Mouse (Mus musculus): ENCODE results near the gene Mical3. TPM values are rescaled to one million over a fixed set of nuclear protein-coding genes. Genes with fewer than 3 reads are reported as not detected.

Mical3 gene
- total RNA-seq, 2 experiments from 2014 or later: 47.4 to 48.7 TPM

DNA sequence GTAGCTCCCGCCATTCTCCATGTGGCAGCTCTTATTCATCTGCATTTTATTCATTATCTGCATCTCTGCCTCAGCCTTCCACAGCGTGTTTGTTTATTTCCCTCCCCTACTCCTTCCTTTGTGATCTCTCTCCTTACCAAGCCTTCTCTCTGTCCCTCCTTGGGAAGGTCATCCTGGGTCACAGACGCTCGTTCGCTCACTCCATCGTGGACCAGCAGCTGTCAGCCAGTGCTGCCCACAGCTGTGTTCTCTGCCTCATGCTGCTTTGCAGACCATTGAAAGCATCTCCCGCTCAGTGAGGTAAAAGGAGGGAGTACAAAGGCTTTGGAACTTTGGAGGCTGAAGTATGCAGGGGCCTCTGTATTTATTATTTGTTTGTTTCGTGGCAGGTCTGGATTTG, 15.1 kb upstream of the Mical3 start:
- no peak for DNase-seq

DNA sequence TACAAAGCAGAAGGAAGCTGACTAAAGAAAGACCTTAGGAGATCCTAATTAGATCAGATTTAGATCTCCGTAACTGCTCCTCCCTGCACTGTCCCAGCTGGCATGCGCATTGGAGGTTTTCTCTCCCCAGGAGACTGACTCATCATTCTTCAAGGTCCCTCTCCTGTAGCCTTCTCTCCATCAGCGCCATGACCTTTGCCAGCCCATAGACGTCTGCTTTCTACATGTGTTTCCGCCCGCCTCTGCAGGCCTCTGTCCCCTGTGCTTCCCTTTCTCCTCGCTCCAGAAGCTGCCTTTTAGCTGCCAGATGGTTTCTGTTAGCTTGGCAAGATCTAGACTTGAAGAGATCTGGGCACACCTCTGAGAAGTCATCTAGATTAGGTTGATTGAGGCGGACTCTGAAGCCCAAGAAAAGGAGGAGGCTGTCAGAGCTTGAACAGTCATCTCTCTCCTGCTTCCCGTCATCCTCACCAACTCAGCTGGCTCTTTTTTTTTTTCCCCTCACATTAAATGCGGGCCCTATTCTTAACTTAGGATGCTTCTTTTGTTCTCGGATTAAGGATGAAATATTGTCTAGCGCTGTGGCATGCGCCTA, 14.3 kb upstream of the Mical3 start:
- DNase-seq: peak; percentile 80 to 87

DNA sequence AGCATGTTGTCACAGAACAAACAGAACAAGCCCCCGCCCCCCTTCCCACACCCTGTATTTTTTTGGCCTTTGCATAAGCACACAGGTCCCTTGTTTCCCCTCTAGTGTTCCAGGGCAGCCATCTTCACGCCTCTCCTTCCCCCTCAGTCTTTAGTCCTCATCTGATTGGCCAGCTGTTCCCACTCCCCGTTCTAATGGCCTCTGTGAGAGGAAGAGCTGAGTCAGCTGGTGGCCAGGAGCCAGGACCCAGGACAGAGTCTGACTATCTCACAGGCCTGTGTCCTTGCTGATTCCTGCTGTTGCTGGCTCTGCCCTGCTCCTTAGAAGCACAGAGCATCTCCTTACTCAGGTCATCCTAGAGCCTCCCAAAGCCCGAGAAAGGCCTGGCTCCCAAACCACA, 13.3 kb upstream of the Mical3 start:
- peak; percentile 92 to 93 for DNase-seq

DNA sequence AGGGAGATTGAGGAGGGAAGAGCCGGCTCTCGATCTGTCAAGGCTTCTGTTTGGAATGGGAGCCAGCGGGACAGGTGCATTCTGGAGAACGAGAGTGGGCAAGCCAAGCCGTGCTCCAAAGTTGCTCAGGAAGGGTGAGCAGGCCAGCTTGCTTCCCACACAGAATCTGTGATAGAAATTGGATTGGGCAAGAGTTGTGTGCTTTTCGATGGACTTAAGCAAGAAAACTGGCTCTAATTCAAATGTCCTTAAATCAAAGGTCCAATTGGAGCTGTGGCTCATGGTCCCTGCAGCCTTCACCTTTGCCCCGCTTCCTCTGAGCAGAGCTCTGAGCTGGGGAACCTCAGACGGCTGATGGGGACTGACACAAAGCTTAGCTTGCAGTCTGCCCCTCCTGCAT, 12.6 kb upstream of the Mical3 start:
- DNase-seq: peak; percentile 84 to 89

DNA sequence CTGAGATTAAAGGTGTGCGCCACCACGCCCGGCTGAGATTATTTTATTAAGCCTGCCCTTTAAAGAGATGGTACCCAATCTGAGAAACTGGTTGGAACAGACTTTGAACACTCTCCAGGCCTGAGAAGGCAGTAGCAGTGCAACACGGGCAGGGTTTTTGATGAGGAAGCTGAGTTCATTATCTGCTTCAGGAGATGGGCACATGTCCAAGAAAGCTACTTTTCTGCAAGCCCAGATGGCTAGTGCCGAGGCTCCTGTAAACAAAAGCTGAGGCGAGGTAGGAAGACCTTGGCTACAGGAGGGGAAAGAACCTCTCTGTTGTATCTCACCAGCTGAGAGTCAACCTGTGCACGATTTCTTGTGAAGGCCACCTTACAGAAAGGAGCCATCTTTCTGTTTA, 11.5 kb upstream of the Mical3 start:
- DNase-seq: no peak

DNA sequence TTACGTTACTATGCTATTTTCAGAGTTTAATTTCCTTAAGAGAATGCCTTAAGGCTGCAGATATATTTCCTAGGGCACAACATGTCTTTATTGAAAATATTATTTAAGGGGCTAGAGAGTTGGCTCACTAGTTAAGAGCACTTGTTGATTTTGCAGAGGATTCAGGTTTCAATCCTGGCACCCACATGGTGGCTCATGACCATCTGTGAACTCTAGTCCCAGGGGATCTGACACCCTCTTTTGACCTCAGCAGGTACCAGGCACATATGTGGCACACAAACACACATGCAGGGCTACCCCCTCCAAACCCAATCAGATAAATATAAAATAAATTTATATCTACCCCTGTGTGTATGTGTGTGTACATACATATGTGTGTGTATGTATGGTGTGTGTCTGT, 8.5 kb upstream of the Mical3 start:
- no peak for DNase-seq

DNA sequence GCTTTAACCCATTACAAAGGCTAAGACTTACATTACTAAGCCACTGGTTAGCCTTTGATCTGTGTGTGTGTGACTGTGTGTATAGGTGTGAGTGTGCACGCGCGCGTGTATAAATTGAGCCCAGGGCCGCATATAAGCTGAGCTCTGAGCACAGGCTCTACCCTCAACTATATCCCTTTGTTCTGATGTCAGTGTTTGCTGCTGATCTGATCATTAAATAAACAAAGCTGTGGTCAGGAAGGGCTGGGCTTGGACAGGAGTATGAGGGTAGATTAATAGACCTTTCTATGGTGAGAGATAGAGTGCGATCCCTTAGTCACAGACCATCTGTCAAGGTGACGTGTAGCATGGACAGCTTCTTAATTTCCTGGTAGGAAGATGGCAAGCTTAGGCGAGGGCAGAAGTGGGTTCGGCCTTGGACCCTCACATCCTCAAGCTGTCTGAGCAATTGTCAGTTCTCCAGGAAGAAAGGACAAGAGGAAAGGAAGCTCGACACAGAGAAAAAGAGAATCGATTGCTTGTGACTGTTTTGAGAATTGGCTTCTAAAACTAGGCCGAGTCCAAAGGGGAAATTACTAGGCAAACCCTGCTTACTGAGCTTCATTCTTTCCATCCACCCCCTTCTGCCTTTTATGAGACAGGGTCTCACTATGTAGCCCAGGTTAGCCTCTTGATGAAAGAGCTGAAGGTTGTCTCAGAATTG, 7.7 kb upstream of the Mical3 start:
- DNase-seq: no peak

DNA sequence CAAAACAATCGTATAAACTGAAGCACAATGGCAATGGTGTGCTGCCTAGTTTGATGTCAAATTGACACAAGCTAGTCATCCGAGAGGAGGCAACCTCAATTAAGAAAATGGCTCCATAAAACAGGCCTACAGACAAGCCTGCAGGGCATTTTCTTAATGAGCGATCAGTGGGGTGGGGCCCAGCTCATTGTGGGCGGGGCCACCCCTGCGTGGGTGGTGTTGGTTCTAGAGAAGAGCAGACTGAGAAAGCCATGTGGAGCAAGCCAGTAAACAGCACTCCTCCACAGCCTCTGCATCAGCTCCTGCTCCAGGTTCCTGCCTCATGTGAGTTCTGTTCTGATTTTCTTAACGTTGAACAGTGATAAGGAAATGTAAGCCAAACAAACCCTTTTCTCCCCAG, 6.4 kb upstream of the Mical3 start:
- no peak for DNase-seq

DNA sequence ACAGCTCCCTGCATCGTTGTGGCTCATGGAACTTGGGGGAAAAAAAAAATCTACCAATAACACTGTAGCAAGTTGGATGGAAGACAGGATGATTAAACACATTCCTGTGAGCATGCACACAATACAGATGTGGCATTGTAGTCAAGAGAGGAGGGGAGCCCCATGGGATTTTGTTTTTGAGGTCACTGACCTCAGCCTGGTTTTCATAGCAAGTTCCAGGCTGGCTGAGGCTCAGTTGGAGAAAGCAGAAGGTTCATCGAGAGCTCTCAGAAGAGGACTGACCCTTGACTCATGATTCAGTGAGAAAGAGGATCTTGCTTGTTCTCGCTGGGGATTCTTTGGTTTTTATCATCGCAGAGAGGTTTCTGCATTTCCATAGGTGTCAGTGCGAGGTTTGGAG, 4.1 kb upstream of the Mical3 start:
- DNase-seq: no peak

DNA sequence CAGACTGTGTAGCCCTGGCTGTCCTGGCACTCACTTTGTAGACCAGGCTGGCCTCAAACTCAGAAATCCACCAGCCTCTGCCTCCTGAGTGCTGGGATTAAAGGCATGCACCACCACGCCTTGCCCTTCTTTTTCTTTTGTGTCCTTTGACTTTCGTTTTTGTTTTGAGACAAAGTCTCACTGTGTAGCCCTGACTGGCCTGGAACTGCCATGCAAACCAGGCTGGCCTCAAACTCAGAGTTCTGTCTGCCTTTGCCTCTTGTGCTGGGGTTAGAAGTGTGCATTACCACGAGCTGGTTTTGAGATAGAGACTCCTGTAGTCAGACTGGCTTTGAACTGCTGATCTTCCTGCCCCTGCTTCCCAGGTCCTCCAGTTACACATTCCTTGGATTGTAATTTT, 3.5 kb upstream of the Mical3 start:
- DNase-seq: no peak

DNA sequence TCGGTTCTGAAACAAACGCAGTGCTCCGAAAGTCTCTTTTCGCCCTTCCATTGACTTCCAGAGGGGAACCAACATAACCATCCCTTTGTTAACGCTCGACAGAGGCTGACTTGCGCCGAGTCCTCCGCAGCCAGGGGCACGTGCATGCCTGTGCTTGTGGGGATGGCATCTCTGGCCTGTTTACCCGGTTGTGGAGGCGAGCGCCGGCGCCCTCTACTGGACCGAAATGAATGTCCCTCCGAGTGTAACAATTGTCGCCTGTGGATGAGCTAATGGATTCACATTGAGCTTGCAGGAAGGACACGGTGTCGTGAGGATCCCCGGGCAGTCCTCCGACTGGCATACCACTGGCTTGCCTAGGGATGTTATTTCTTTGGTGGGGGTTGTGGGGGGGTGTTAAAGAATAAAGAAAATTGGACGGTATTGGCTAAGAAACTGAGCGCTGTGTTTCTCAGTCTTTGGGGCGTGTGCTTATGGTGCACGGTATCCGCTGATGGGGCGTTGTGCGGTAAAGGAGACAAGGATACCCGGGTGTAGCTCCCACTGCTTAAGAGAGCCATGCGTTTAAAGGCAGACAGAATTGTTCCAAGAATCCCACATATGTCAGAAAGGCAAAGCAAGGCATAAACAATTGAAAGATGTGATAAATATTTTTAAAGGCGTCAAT, 627 bp downstream of the Mical3 start:
- DNase-seq: peak; percentile 86 to 88

DNA sequence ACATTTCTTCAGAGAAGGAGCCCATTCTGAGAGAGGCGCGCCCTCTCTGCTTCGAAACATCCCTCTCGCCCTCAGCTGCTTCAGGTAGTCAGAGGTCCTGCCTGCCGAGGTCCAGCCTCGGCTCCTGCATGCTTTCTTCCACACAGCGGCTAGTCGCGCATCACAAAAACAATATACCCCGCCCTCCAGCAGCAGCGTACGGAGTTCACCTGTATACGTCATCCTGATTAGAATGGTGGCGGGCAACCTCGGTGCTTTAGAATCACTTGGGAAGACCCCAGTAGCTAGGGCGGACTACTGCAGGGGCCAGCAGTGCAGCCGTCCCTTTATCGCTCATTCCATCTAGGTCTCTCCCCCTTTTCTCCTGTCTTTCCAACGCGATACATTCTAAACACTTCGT, 1.3 kb downstream of the Mical3 start:
- DNase-seq: no peak

DNA sequence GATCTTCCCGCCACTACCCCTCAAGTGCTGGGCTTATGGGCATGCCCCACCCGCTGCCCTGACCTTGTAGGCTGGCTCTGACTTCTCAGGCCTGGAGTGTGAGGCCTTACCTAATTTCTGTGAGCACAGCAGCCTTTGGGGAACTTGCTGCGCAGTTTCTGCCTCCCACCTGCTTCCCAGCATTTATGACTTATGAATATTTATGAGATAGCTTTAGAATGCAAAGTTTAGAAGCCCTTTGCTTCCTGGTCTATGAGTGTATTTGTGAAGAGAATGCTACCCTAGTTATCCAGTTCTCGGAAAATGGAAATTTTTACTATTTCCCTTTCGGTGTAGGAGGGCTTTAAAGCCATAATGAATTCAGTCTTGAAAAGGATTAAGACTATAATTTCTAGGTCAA, 2.1 kb downstream of the Mical3 start:
- DNase-seq: no peak

DNA sequence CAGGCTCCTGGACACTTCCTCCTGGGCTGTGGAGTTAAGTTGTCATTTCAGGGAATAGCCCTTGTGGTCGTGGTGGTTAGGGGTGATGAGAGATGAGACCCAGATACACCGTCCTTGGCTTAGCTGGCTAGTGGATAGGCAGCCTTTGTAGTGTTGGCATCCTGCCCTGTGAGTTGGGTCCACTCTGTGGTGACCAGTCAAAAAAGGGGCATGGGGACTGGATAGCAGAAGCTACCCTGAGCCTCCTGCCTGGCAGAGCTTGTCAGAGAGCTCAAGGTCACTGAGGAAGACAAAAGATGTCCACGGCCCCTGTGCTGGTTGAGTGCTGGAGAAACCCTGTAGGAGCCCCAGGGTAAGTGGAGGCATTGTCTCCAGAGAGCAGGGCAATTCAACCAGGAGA, 3.1 kb downstream of the Mical3 start:
- DNase-seq: no peak

DNA sequence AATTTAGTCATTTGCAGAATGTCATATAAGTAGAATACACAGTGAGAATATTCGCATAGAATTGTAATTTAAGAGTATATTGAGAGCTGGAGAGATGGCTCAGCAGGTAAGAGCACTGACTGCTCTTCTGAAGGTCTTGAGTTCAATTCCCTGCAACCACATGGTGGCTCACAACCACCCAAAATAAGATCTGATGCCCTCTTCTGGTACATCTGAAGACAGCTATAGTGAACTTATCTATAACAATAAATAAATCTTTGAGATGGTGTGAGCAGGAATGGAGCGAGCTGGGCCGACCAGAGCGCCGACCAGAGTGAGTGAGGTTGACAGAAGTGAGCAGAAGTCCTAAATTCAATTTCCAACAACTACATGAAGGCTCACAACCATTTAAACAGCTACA, 4.6 kb downstream of the Mical3 start:
- no peak for DNase-seq

DNA sequence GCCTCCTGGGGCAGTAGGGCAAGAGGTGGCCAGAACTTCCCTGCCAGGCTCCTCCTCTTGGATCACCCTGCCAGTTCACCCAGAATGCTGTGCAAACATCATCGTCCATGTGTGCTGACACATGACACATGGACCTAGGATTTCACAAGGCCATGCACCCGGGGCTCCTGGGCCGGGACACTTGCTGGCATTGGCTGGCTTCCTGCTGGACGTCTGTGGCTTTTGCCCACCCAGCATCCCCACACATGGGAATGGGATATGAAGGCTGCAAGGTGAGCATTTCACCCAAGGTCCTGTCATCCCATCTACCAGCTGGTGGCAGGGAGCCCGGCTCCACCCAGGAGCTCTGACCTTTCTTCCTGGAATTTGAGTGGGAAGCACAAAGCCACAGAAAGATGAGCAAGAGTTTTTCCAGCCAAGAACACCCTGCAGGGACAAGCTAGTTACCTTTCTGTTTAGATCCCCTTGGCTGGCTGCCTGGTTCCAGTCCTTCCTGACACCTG, 8.0 kb downstream of the Mical3 start:
- peak; percentile 82 to 86 for DNase-seq

DNA sequence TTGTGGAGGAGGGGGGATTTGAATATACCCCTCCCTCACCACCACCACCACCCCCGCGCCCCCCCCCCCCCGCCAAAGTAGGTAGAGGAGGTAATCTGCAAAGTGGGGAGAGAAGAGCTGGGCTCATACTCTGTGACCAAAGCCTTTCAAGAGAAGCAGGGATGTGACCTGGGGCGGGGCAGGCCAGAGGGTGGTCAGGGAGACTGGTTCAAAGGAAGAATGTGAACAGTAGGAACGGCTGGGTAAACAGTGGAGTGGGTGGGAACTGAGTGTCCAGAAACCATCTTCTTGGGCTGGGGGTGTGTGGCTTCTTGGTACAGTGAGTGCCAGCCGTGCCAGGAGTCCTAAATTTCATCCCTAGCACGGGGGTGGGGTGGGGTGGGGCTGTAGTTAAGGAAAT, 10.0 kb downstream of the Mical3 start:
- DNase-seq: no peak

DNA sequence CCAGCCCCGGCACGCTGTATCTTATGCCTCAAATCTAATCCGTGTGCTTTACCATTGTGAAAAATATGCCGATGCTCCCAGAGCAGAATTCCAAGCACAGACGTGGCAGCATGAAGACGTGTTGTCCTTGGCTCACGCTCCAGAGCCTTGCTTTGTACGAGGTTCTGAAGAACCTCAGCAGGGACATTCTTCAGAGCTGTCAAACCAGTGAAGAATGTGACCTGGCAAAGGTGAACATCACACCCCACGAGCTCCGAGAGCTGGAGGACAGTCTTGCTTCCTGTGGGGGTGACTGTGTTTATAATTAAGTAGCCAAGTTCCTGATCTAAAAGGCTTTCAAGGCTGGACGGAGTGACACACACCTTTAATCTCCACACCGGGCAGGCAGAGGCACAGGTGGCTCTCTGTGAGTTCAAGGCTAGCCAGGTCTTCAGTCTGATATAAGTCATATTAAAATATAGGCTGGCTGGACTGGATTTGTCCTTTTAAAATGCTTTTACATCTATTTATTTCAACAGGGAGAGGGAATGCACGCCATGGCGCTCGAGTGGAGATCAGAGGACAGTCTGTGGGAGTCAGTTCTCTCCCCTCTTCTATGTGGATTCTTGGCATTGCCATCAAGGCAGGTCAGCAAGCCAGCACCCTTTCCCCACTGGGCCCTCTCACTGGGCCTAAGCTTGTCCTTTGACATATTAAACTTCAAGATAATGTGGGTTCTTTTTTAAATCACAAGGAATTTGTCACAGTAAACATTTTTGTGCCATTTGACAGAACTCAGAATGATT, 12.6 kb downstream of the Mical3 start:
- no peak for DNase-seq

DNA sequence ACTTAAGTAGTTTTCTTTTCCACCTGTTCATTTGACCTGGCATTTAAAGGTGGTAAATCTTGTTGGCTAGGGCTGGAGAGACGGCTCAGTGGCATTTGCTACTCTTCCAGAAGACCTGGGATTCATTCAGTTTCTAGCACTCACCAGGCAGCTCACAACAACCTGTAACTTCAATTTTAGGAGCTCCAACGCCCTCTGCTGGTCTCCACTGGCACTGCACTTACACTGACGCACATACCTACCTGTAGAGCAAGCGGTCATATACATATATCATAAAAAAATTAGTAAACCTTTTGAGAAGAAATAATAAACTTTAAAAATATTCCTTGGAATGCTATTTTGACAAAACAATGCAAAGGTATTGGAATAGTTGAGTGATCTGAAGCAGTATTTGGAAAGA, 13.7 kb downstream of the Mical3 start:
- no peak for DNase-seq

DNA sequence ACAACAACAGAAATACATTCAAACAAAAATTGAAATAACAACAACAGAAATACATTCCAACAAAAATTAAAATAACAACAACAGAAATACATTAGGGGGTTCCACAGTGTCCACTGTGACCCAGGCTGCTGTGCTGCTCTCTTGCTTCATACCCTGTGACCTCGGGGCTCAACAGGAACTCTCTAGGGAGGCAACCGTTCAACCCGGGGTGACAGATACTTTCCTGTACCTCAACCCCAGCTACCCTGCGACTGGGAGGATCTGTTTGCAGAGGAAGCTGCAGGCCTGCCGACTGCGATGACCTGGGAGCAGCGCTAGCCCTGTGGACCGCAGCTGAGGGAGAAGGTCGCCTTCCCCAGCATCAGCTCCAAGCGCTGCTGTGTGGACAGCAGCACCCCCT, 14.4 kb downstream of the Mical3 start:
- DNase-seq: no peak

DNA sequence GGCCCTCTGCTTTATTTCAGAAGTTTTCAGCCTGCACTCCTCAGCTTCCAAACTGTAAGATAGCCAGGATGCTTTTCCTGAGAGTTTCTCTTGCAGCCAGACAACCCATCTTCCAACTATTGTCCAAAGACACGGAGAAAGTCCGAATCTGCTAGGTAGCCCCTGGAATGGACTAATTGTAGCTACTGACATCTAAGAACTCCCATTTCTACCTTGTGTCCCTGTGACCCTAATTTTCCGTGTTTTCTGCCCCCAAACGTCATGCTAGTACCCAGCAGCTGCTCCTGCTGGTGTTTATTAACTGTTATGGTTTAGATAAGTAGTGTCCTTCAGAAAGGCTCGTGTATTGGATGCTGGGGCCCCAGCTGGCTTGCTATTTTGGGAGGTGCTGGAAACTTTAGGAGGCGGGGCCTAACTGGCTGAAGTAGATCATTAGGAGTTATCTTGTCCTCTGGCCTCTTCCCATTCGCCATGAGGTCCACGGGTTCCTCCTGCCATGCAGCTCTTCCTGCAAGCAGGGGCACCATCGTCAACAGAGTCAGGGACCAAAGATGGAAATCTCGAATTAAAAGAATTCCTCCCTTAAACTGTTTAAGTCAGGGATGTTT, 19.2 kb downstream of the Mical3 start:
- no peak for DNase-seq

DNA sequence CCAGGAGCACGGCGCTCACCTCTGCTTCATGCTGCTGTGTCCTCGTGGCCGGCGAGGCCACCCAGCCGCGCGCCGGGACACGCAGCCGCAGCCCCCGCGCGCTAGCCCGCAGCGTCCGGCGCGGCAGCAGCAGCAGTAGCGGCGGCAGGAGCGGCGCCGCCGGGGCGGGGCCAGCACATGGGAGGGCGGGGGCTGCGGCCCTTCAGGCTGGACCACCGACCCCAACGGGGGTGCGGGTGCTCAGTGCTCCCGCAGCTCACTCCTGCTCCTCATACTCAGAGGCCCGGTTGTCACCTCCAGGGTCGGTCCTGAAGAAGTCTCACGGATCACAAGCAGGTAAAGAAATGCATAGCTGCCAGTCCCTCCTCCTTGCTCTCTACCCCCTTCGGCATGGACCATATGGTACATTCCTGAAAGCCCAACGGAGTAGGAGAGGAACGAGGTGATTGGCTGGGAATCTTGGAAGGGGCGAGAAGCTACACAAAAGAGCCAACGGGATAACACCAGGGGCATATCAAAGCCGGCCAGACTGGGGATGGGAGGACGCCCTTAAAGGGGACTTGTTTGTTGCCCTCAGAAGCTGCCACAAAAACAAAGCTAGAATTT, 20.7 kb downstream of the Mical3 start:
- peak; percentile 90 to 92 for DNase-seq
